Mouse (Mus musculus): ENCODE measurements at regions not wholly inside any gene's neighbourhood (a gene's known extent, or its start where the extent isn't known, plus 50 kb on each side); places are given as distances from the start of the nearest gene placed in this dataset.

DNA sequence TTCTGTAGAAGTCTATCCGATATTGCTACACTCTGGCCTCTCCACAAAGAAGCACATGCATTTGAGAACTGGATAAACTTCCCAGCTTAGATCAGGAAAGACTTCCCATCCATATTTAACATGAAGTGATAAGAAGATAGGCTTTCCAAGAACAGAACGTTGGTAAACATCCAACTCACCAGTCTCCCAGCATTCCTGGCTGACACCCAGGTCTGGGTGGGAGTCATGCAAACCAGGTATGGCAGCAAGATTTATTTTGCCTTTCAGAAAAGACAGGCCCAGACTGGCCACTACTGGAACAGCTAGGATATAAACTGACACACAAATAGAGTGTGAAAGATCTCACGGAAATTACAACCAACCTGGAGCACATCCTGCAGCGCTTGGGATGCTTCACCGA, 459.6 kb downstream of the Psat1 start:
- no peak for DNase-seq (ENCODE audit: low read depth, low spot score)

DNA sequence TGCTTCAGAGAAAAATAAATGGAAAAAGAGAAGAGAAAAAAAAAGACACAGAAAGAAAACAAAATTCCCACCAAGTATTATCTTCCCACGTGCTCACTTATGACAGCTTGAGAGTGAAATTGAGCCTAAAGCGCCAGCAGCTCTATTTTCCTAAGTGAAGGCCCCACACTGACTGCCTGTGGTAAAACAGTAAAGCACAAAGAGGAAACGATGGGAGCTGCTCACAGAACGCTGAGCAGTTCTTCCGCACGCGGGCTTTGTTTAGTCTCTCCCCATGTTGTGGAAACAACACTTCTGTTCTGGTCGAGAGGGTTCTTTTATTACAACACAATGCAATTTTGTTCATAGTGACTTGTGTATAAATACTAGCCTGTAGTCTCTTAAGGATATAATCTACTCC, 465.5 kb downstream of the Psat1 start:
- no peak for DNase-seq (ENCODE audit: low read depth, low spot score)

DNA sequence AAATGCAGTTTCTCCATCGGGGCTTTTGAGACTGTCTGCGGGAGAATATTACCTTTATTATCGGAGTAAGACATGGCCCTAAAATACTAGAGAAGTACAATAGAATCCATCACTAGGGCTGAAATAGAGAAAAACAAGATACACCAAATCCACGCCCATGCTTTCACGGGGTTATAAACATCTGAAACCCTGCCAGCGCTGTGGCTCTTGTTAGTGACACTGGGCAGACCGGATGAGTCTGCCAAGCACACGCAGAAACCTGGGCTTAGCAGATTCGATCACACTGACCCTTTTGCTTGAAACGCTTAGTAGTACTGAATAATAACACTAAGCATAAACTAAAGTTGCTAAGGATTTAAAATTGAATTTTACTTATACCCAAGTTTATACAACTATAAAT, 477.6 kb downstream of the Psat1 start:
- DNase-seq (ENCODE audit: low read depth, low spot score), result no peak

DNA sequence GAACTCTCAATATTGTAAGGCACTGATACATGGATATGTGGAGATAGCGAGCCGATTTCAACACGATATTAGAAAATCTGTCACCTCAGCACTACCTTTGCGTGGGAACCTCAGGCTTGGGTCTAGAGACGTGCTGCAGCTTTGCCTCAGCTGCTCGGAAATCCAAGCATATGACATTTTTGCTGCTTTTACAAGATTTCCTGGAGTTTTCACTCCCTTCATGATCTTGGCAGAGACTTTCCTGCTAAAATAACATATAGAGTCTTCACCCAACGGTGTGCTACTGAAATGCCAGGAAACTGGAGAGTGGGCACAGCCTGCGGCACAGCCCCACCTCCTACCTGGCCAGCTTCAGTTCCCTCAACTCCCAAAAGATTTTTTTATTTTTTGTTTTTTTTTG, 480.4 kb downstream of the Psat1 start:
- DNase-seq (ENCODE audit: low read depth, low spot score), result no peak

DNA sequence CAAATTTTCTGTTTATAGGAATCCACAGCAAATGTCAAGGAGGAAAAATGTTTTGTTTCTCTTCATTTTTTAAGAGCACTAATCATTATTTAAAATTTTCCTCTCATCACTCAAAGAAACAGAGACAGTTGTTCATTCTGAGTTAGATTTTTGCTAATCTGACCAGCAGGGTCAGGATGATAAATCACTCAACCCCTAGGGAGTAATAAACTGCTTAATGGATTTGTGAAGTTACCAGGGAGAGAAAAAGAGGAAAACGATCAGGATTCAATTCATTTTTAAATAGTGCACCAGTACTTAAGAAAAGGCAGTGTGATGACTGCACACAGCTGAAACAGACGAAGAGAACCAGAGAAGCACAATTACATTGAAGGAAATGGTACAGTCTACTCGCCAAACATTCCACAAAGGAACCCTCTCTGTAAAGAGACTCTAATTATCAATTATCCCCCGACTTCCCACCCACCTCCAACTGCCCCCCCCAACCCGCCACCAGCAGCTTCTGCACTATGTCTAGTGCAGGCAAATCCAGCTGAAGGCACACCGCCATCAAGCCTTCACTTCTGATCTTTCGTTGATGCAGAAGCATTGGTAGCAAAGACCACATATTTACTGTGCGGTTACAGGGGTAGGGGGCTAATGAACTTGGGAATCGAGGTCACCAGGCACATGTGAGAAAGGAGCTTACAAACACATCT, 481.9 kb downstream of the Psat1 start:
- no peak for DNase-seq (ENCODE audit: low read depth, low spot score)

DNA sequence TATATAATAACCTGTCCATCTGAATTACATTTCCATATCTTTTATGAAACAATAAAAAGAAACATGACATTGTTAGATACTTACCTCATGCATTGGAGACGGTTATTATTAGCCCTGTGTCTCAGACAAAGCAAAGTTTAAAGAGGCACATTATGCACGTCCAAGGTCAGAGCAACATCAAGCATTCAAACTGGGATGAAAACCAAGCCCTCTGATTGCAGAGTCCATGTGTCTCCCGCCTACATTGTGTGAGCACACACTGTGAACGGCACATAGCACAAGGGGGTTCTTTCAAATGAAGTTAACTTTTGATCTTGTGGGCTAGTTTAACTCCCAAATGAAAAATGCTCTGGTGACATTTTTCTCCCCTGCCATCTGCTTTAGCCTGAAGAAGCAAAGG, 489.3 kb downstream of the Psat1 start:
- DNase-seq (ENCODE audit: low read depth, low spot score), result no peak

DNA sequence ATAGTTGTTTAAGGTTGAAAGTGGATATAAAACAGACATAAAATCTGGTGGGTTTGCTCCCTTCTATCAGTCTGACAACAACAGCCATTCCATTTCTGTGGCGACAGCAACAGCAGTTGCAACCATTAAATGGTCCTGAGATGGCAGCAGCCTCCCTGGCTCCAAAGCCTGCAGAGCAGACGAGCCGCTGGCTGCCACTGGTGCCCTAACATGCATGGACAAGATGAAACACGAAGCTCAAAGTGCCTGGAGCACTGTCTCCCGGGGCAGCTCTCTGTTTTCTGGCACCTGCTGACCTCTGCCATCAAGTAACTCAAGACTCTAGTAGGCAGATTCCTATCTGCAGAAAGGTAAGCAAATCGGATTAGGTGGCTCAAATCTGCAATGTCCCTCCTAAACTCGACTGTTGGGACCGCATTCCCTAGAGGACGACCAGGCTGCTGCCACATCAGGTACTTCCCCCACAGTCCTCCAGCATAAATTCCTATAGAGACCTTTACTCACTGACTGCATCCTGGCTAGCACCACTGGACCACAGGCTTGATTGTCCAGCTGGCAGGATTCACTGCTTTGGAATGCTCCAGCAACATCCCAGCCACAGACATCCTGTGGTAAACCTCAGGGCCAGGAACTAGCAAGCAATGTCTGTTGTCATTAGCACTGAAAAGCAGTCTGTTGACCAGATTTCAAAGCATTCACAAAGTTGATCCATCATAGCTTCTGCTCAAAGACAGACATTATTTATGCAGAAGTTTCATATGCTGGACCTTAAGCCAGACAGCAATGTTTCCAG, 490.0 kb downstream of the Psat1 start:
- no peak for DNase-seq (ENCODE audit: low read depth, low spot score)

DNA sequence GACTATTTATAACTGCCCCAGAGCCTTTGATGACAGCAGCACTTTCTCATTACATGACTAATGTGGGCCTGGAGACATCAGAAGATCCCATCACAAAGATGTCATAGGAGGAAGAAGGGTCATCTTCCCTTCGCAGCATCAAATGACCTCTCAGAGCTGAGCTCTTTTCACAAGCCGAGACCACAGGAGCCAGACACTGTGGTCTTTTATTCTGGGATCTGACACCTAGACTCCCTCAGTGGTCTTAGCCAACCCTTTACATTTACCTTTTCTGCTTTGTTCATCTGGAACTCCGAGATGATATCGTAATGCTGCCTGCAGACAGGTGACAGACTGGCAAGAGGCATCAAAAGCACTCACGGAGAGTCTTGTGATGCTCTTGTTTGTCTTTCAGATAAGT, 498.1 kb downstream of the Psat1 start:
- DNase-seq (ENCODE audit: low read depth, low spot score), result no peak

DNA sequence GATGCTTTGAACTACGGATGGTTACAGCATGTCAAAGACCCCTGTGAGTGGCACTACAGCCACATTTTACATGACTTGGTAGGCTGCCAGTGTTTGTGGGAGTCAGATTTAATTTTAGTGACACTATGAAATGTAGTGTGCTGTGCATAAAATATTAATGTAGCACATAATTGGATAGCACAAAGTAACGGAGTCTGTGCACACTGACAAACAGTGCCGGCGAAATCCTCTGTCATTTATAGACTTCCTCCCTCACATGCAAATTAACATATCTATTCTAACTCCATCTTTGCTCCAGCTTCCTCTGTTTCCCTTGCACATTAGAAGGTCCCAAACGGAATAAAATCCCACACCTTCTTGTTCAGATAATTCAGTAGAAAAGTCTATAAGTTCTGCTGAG, 515.3 kb downstream of the Psat1 start:
- DNase-seq (ENCODE audit: low read depth, low spot score), result no peak

DNA sequence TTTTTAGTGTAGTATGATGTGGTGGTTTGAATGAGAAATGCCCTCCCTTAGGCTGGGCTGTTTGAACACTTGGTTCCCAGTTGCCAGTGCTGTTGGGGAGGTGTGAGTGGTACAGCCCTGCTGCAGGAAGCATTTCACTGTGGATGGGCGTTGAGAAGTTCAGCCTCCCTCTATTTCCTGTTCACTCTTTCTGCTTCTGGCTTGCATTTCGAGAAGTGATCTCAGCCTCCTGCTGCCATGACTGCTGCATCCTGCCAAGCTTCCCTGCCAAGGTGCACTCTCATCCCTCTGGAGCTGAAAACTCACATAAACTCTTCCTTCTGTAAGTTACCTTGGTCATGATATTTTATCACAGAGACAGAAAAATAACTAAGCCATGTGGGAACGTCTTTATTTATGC, 525.8 kb downstream of the Psat1 start:
- no peak for DNase-seq (ENCODE audit: low read depth, low spot score)

DNA sequence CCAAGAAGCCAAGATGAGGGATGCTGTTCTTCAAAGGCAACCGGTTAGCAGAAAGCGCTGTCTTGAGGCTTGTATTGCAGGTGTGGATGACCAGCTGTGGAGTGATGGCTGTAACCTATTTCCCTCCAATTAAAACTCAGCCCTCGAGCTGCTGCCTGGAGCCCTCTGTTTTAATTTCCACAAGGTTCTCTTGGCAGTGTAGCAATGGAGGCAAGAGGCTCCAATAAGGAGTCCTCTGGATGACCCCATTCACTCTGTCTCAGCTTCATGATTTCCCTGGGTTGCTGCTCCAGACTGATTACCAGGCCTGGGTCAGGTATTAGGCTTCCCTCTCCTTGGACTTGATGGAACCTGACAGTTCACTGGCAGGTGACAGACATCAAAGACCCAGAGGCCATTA, 548.5 kb downstream of the Psat1 start:
- DNase-seq (ENCODE audit: low read depth, low spot score), result no peak

DNA sequence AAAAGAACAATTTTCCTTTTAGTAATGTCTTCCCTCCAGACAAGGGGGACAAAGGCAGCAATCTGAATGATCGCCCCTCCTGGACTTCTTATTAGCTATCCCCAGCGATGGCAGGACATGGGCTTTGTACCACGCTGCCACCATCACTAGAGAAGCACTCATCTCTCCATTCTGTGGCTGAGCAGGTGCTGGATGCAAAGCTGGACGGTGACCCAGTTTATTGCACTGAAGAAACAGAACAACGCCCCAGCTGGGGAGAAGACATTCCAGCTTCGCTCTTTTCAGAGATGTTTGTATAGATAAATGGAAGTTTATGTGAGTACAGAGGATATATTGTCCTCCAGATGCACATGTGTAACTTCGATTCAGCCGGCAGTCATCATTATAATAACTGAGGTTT, 575.5 kb downstream of the Psat1 start:
- no peak for DNase-seq (ENCODE audit: low read depth, low spot score)

DNA sequence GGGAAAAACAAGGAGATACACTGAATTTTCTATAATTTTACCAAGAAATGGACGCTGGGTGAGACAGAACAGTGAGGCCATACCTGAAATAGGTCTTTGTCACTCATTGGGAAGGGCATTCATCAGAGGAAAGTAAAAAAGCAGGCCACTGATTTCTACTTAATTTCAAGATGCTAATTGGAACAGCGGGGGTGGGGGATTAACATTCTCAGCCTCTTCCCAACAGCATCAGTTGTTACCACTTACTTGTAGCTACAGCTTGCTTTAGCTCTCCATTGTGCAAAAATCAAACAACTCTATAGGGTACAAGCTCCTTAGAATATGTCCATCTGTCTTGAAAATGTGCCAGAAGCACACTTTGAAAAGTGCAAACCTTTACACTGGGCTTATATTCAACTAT, 580.2 kb downstream of the Psat1 start:
- no peak for DNase-seq (ENCODE audit: low read depth, low spot score)

DNA sequence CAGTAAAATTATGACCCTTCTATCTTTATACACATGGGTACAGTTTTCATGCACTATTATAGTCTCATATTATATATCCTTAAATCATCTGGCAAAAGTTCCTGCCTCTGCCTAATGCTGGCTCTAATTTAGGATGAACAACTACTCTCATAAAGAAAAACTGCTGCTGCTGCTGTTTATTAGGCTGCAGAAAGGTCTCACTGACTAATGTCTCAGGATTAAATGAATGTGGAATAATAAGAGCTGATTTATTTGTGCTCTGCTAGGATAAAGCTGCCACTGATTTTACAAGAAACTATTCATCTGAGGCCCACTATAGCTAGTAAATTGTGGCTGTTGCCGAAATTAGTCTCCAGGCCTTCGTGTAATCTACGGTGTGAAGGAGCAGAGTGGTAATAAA, 590.0 kb downstream of the Psat1 start:
- DNase-seq (ENCODE audit: low read depth, low spot score), result no peak

DNA sequence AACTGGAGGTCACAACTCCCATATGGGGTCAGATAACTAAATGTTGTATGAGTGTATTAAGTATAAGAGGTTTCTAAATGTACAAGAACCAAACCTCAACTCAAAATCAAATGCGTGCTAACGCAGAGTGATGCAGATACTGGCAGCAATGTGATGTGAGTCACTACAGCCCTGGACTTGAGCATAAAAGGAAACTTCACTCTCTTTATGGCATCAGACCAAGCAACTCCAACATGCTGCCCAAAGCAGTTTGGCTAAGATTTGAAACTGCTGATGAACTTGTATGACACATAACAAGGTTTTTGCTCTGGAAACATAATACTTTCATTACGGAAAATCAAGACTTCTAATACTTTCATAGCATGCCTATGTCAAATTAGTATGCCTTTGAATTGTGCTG, 598.8 kb downstream of the Psat1 start:
- no peak for DNase-seq (ENCODE audit: low read depth, low spot score)

DNA sequence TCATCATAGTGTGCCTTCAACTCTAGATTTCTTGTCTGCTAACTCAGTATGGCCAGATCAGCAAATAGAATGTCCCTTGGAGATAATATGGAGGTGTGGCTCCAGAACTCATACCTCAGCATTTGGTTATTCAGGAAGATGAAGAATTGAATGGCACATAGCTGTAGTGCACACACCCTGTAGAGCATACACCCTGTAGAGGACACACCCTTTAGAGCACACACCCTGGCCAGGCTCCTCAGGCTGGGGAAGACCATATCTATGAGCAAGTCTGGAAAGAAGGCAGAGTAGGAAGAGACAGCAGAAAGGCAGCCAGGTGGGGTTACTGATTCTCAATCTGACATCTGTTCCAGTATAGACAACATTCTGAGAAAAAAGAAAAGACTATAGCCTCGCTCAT, 604.9 kb downstream of the Psat1 start:
- DNase-seq (ENCODE audit: low read depth, low spot score), result no peak

DNA sequence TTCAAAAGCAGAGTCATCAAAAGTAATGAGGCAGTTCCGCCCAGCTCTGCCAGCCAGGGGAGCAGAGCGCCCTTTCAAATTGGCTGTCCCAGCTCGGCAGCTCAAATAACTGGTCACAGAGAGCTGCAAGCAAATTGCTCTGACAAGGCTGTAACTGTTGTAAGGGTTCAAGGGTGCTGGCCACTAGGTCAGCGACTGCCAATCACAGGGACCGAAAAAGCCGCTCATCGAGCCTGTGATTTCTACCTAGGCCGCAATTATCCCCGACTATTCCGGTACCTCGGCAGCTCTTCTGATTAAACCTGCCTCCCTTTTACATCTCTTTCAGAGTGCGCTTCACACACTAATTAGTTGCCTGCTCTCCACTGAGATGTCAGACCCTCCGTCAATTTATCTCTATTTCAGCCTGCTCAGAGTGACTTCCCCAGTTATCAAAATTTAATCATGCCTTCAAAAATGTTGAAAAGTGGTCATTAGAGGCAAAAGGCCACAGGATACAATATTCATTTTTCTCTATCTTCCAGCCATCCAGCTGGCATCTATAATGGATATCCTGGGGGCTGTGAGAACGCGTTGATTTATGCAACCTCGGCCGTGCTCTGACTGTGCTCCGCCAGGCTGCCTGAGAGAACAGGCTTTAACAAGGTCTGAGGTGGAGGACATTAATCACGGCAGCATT, 606.7 kb downstream of the Psat1 start:
- DNase-seq (ENCODE audit: low read depth, low spot score), result no peak

DNA sequence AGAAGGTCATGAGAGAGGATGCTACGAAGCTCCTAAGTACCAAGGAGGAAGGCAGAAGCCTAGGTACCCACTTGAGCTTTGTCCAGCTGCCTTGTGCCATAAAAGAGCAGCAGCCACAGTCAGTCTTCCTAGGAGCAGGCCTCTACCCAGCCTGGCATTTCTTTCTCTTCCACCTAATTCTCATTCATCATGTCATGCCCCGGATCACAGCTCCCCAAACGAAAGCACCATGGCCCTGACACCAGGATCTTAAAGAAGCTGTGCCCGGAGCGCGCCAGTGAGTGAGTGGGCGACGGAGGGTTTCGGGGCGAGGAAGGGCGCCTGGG, 607.2 kb downstream of the Psat1 start:
- no peak for DNase-seq (ENCODE audit: low read depth, low spot score)

DNA sequence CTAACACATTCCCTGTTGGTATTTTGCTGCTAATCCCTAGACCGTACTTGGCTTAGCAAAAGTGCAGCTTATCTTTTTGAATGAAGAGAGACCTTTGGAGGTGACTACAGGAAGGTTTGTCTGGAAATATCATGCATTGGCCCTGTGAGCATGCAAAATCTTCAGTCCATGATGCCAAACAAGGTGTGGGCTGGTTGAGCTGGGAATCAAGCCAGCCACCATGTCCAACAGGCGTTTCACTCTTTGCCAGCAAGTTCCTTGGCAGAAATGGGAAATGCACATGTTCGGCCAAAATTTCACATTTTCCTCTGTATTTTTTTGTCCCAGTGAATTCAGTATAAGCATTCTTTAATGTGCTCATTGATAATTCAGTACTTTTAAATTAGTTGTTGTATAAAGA, 617.0 kb downstream of the Psat1 start:
- no peak for DNase-seq (ENCODE audit: low read depth, low spot score)

DNA sequence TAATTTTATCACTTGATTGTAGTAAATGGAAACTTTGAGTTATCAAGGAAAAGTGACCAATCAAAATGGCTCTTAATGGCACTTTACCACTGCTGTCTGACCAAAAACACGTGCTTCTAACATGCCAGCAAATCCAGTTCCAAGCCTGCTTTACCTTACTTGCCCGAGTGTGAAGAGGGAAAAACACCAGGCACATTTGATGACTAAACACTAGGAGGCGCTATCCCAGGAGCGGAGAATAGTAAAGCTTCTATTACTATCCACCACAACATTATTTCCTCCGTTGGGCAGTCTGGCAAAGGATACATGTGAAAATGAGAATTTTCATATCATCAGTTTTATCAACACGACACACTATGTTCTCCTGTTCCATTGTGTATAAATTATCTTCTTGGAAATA, 647.7 kb downstream of the Psat1 start:
- no peak for DNase-seq (ENCODE audit: low read depth, low spot score)

DNA sequence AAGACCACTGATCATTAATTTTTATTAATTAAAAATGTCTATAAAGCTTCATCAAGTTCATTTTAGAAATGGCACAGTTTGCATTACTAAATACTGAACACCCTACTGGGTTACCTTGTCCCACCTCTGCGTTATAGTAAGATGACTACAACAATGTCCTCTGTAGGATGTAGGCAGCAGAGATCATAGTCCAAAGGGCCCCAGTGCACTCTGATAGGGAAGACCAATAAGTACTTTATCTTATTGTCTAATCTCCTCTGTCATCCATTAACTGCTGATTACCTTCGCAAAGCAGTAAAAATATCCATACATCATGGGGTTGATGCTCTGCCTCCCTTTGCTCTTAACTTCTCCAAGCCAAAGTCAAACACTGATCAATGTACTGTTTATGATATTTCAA, 662.1 kb downstream of the Psat1 start:
- DNase-seq (ENCODE audit: low read depth, low spot score), result no peak

DNA sequence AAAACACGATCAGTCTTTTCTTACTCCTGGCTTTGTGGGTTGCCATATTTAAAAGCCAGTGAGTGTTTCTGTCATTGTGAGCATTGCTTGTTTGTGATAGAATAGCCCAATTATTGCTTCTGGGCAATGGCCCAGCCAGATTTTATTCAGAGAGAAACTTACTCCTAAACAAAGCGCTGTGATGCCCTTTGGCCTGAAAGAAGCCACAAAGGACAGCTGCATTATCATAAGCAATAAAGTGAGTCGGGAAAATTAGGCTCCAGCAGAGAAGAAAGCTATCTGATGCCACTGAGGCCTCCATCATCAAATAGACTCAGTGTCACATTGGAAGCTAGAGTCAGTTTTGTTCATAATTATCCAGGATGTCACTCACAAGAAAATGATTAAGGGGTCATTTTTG, 644.9 kb upstream of the Tle4 start:
- DNase-seq (ENCODE audit: low read depth, low spot score), result no peak

All from A20 (cell line).